Mouse (Mus musculus) forebrain, embryonic 14.5 days (tissue): ENCODE measurements around the gene Itgav. TPM values are rescaled to one million over a fixed set of nuclear protein-coding genes. Genes with fewer than 3 reads are reported as not detected.

ENCODE experiments used
- ATAC-seq: fragments of 200-750 bp; cut with Nextera tagmentation; 2 replicates; pipeline ENCODE4 v1.8.0; 2017; ENCODE audit warnings: mild to moderate bottlenecking, moderate library complexity
- DNase-seq: peaks from one replicate; pipeline ENCODE4 v3.0.0-alpha.2; 2015; ENCODE audit warnings: low spot score
- H3K27ac ChIP-seq: fragments of 300-500 bp; sonication (generic); 2 replicates; pipeline ENCODE4 v1.5.1; 2014; ENCODE audit warnings: low read depth, mild to moderate bottlenecking, control low read depth, low read length, moderate library complexity
- H3K27me3 ChIP-seq: fragments of 300-500 bp; sonication (generic); replicated peaks from 2 replicates; pipeline ENCODE4 v1.6.1; 2014; ENCODE audit warnings: low read length, control low read depth, mixed read lengths; ENCODE audit not compliant: control insufficient read depth, insufficient read depth
- H3K36me3 ChIP-seq: fragments of 300-500 bp; sonication (generic); 2 replicates; pipeline ENCODE4 v1.6.1; 2014; ENCODE audit warnings: low read length, control low read depth; ENCODE audit not compliant: control insufficient read depth, insufficient read depth
- H3K4me1 ChIP-seq: fragments of 300-500 bp; sonication (generic); 2 replicates; pipeline ENCODE4 v1.6.1; 2014; ENCODE audit warnings: antibody characterized with exemption, low read length, control low read depth; ENCODE audit not compliant: control insufficient read depth, insufficient read depth
- H3K4me2 ChIP-seq: fragments of 300-500 bp; sonication (generic); 2 replicates; pipeline ENCODE4 v1.6.1; 2014; ENCODE audit warnings: mild to moderate bottlenecking, control low read depth, low read length
- H3K4me3 ChIP-seq: fragments of 300-500 bp; sonication (generic); 2 replicates; pipeline ENCODE4 v1.5.1; 2014; ENCODE audit warnings: low read depth, low read length, control low read depth
- H3K9ac ChIP-seq: fragments of 300-500 bp; sonication (generic); 2 replicates; pipeline ENCODE4 v1.6.1; 2014; ENCODE audit warnings: mild to moderate bottlenecking, low read length, control low read depth, moderate library complexity
- H3K9me3 ChIP-seq: fragments of 300-500 bp; sonication (generic); replicated peaks from 2 replicates; pipeline ENCODE4 v1.6.1; 2016; ENCODE audit warnings: low read length, control low read depth, mixed read lengths; ENCODE audit not compliant: control insufficient read depth
- WGBS: fragments of 180-500 bp; shearing (Covaris S2); extraction: QIAGEN DNeasy Blood & Tissue Kit; methylation state at CpG from one replicate; pipeline ENCODE4 v1.1.7; 2014; 5-methylcytosine and 5-hydroxymethylcytosine counted together
- polyA plus RNA-seq: library from polyadenylated mRNA; unstranded; fragments of >200 nt; fragmentation: Nextera tagmentation; extraction: Ambion mirVana; gene quantifications from 2 replicates; pipeline ENCODE4 v1.2.1, GENCODE M21; 2014

The Itgav gene
- polyA plus RNA-seq, 1 experiment from 2014 or later: 16.2 TPM

GRCm38 (mm10) chr2:83736836-83737235, 12.6 kb downstream of the Itgav start:
- H3K9me3 ChIP-seq: no peaks in the 10 kb centered on the region
- H3K27me3 ChIP-seq: no peaks in the 10 kb centered on the region
- no peaks in the 10 kb centered on the region for H3K4me1 ChIP-seq
- no peak overlapping the region for H3K4me2 ChIP-seq
- H3K27ac ChIP-seq: no peak overlapping the region
- ATAC-seq (no peak), DNase-seq (no peak)
- no peak overlapping the region for H3K4me3 ChIP-seq
- no peaks in the 10 kb centered on the region for H3K36me3 ChIP-seq
- 92% methylated on average over 5 of the region's 5 CpGs for WGBS
- H3K9ac ChIP-seq: no peak overlapping the region

GRCm38 (mm10) chr2:83738586-83739251, 14.5 kb downstream of the Itgav start:
- Histone ChIP-seq H3K27me3 (no peaks in the 10 kb centered on the region), H3K9me3 (no peaks in the 10 kb centered on the region), H3K36me3 (no peaks in the 10 kb centered on the region), H3K9ac (no peak overlapping the region), H3K4me3 (no peak overlapping the region), H3K4me2 (no peak overlapping the region), H3K27ac (no peak overlapping the region), H3K4me1 (no peaks in the 10 kb centered on the region)
- ATAC-seq (no peak), DNase-seq (no peak)
- WGBS: 93% methylated on average over 14 of the region's 14 CpGs

- Histone ChIP-seq H3K9me3 (no peaks in the 10 kb centered on the region), H3K4me2 (no peak overlapping the region), H3K27ac (no peak overlapping the region), H3K4me3 (no peak overlapping the region), H3K4me1 (no peaks in the 10 kb centered on the region), H3K27me3 (no peaks in the 10 kb centered on the region), H3K36me3 (no peaks in the 10 kb centered on the region), H3K9ac (no peak overlapping the region)
- 81% methylated on average over 9 of the region's 9 CpGs for WGBS
- no peak for DNase-seq
- ATAC-seq: no peak
These were observed 15.4 kb downstream of the Itgav start for GRCm38 (mm10) chr2:83739461-83740124.

- Histone ChIP-seq H3K27me3 (no peaks in the 10 kb centered on the region), H3K4me1 (no peaks in the 10 kb centered on the region), H3K9me3 (no peaks in the 10 kb centered on the region), H3K9ac (no peak overlapping the region), H3K27ac (no peak overlapping the region), H3K36me3 (no peaks in the 10 kb centered on the region), H3K4me3 (no peak overlapping the region), H3K4me2 (no peak overlapping the region)
- WGBS: 53% methylated on average over 5 of the region's 5 CpGs
- DNase-seq (no peak), ATAC-seq (no peak)
These were observed 16.4 kb downstream of the Itgav start for GRCm38 (mm10) chr2:83740601-83741031.

- WGBS: 49% methylated on average over 9 of the region's 9 CpGs
- Histone ChIP-seq H3K36me3 (no peaks in the 10 kb centered on the region), H3K27me3 (no peaks in the 10 kb centered on the region), H3K9ac (no peak overlapping the region), H3K4me2 (no peak overlapping the region), H3K4me3 (no peak overlapping the region), H3K4me1 (no peaks in the 10 kb centered on the region), H3K27ac (no peak overlapping the region), H3K9me3 (no peaks in the 10 kb centered on the region)
- no peak for DNase-seq
- ATAC-seq: no peak
These were observed 18.0 kb downstream of the Itgav start for GRCm38 (mm10) chr2:83742210-83742609.

GRCm38 (mm10) chr2:83742836-83743235, 18.6 kb downstream of the Itgav start:
- Histone ChIP-seq H3K36me3 (no peaks in the 10 kb centered on the region), H3K27ac (no peak overlapping the region), H3K4me2 (no peak overlapping the region), H3K9ac (no peak overlapping the region), H3K4me1 (no peaks in the 10 kb centered on the region), H3K27me3 (no peaks in the 10 kb centered on the region), H3K9me3 (no peaks in the 10 kb centered on the region), H3K4me3 (no peak overlapping the region)
- DNase-seq: no peak
- ATAC-seq: no peak
- WGBS: 100% methylated on average over 2 of the region's 2 CpGs

GRCm38 (mm10) chr2:83744276-83744952, 20.2 kb downstream of the Itgav start:
- Histone ChIP-seq H3K4me2 (no peak overlapping the region), H3K9me3 (no peaks in the 10 kb centered on the region), H3K27me3 (no peaks in the 10 kb centered on the region), H3K4me1 (no peaks in the 10 kb centered on the region), H3K27ac (no peak overlapping the region), H3K9ac (no peak overlapping the region), H3K4me3 (no peak overlapping the region), H3K36me3 (no peaks in the 10 kb centered on the region)
- WGBS: 88% methylated on average over 9 of the region's 9 CpGs
- DNase-seq (no peak), ATAC-seq (no peak)

GRCm38 (mm10) chr2:83745257-83745656, 21.1 kb downstream of the Itgav start:
- 88% methylated on average over 6 of the region's 6 CpGs for WGBS

GRCm38 (mm10) chr2:83748581-83749118, 24.5 kb downstream of the Itgav start:
- DNase-seq (no peak), ATAC-seq (no peak)
- no peaks in the 10 kb centered on the region for H3K27me3 ChIP-seq
- H3K27ac ChIP-seq: no peak overlapping the region
- 98% methylated on average over 10 of the region's 10 CpGs for WGBS
- H3K9me3 ChIP-seq: no peaks in the 10 kb centered on the region
- H3K4me2 ChIP-seq: no peak overlapping the region
- no peaks in the 10 kb centered on the region for H3K36me3 ChIP-seq
- no peak overlapping the region for H3K9ac ChIP-seq
- H3K4me3 ChIP-seq: no peak overlapping the region
- H3K4me1 ChIP-seq: no peaks in the 10 kb centered on the region

More at GRCm38 (mm10) chr2:83745257-83745656, 21.1 kb downstream of the Itgav start:
- no peak overlapping the region for H3K4me3 ChIP-seq
- ATAC-seq: no peak
- no peak overlapping the region for H3K4me2 ChIP-seq
- H3K4me1 ChIP-seq: no peaks in the 10 kb centered on the region
- H3K9ac ChIP-seq: no peak overlapping the region
- no peak overlapping the region for H3K27ac ChIP-seq
- no peaks in the 10 kb centered on the region for H3K36me3 ChIP-seq
- no peak for DNase-seq
- H3K27me3 ChIP-seq: no peaks in the 10 kb centered on the region
- H3K9me3 ChIP-seq: no peaks in the 10 kb centered on the region
